In the genomic region with DNA sequence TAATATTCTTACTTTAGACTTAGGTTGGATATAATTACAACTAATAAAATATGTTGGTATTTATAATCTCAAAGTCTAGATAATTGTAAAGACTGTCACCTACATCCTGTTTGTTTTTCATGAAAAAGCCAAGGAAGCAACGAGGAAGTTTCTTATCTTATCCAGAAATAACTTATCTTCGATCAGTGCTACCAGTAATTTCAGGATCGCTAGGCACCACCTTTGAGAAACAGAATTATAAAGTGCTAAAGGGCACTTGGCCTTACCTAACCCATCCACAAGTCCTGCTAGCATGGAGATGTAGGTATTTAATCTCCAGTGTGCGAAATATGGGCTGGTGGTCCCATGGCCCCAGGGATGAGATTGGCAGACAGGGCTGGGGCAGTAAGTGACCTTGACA, we compare ENCODE assay signal across 9 mouse cellular contexts. TPM values are rescaled to one million over a fixed set of nuclear protein-coding genes. Genes with fewer than 3 reads are reported as not detected.
A peak's percentile ranks its signal among the peaks of the same experiment; 100 is the strongest.
DNase-seq lines count a peak whose midpoint lies in the region; ATAC-seq and TF ChIP-seq lines count a peak whose summit lies in the region.
"Had no signal": no experiment of that assay in that cellular context is flagged by ENCODE, and none has a peak within 500 bp of the region (broad histone marks: within the 10 kb centered on the region; RNA-seq: fewer than 3 reads in every experiment).

No protein-coding gene starts in this region.

- peak overlapping the region; percentile 92 for H3K9ac ChIP-seq in heart, embryonic 16.5 days (ENCODE audit: low read length)
- peak overlapping the region; percentile 70 for H3K9ac ChIP-seq in MEL (ENCODE audit: control insufficient read depth, low read depth, low read length, poor library complexity, severe bottlenecking)
- peak overlapping the region; percentile 80 for H3K9ac ChIP-seq in hindbrain, embryonic 12.5 days
- H3K9ac ChIP-seq in midbrain, embryonic 12.5 days (replicated peaks): peak overlapping the region; percentile 80

- no peaks in the 10 kb centered on the region for H3K36me3 ChIP-seq in heart, embryonic 16.5 days (ENCODE audit: control insufficient read depth, insufficient read depth)
- H3K36me3 ChIP-seq in MEL (ENCODE audit: control insufficient read depth in 1 of 2, insufficient read depth in 2 of 2, low read length in 2 of 2): peaks cover 0 to 5% of the 10 kb centered on the region in 2 experiments; a peak in 2 of 4 replicates
- no peaks in the 10 kb centered on the region for H3K36me3 ChIP-seq in hindbrain, embryonic 12.5 days
- H3K36me3 ChIP-seq in midbrain, embryonic 12.5 days: no peaks in the 10 kb centered on the region

- H3K79me2 ChIP-seq in MEL (ENCODE audit: control insufficient read depth, insufficient read depth, low read length, poor library complexity): no peaks in the 10 kb centered on the region

- peak overlapping the region; percentile 84 for H3K4me3 ChIP-seq in heart, embryonic 16.5 days (ENCODE audit: low read length)
- H3K4me3 ChIP-seq in MEL (ENCODE audit: control insufficient read depth in 1 of 2, insufficient read depth in 1 of 2, low read depth in 2 of 2, low read length in 2 of 2): peak overlapping the region; percentile 70 to 100
- peak overlapping the region; percentile 68 for H3K4me3 ChIP-seq in hindbrain, embryonic 12.5 days
- H3K4me3 ChIP-seq in midbrain, embryonic 12.5 days: peak overlapping the region; percentile 59

- peaks cover 13% of the 10 kb centered on the region for H3K4me1 ChIP-seq in heart, embryonic 16.5 days (ENCODE audit: control insufficient read depth, insufficient read depth, low read length)
- H3K4me1 ChIP-seq in MEL (ENCODE audit: control insufficient read depth in 1 of 2, insufficient read depth in 2 of 2, low read length in 2 of 2): peaks cover 9 to 11% of the 10 kb centered on the region in 2 experiments; a peak in 3 of 4 replicates
- H3K4me1 ChIP-seq in hindbrain, embryonic 12.5 days: peaks cover 12% of the 10 kb centered on the region
- H3K4me1 ChIP-seq in midbrain, embryonic 12.5 days: peaks cover 16% of the 10 kb centered on the region; the same call in 1 of the 2 replicates

- H3K9me3 ChIP-seq in heart, embryonic 16.5 days (replicated peaks; ENCODE audit: control insufficient read depth, low read length): no peaks in the 10 kb centered on the region
- H3K9me3 ChIP-seq in MEL (replicated peaks; ENCODE audit: insufficient read depth, low read length): no peaks in the 10 kb centered on the region
- H3K9me3 ChIP-seq in hindbrain, embryonic 12.5 days (replicated peaks): no peaks in the 10 kb centered on the region
- H3K9me3 ChIP-seq in midbrain, embryonic 12.5 days: no peaks in the 10 kb centered on the region

- 27% methylated on average over 4 of the region's 4 CpGs for WGBS in heart, embryonic 16.5 days
- 48% methylated on average over 4 of the region's 4 CpGs for WGBS in hindbrain, embryonic 12.5 days
- 51% methylated on average over 4 of the region's 4 CpGs for WGBS in midbrain, embryonic 12.5 days

- H3K4me2 ChIP-seq in heart, embryonic 16.5 days (ENCODE audit: low read depth, low read length): peak overlapping the region; percentile 88
- peak overlapping the region; percentile 82 for H3K4me2 ChIP-seq in hindbrain, embryonic 12.5 days (replicated peaks)
- peak overlapping the region; percentile 64 for H3K4me2 ChIP-seq in midbrain, embryonic 12.5 days (replicated peaks)

- intact Hi-C loops in heart, postnatal 25 days (cut with DNase I): loop anchor here (5.0 kb wide), 2 partner anchors 126 to 324 kb away; a partner anchor contains a TSS

- H3K27me3 ChIP-seq in heart, embryonic 16.5 days (ENCODE audit: control insufficient read depth, insufficient read depth, low read length): no peaks in the 10 kb centered on the region
- no peaks in the 10 kb centered on the region for H3K27me3 ChIP-seq in MEL (ENCODE audit: control insufficient read depth in 1 of 2, insufficient read depth in 2 of 2, low read length in 2 of 2)
- no peaks in the 10 kb centered on the region for H3K27me3 ChIP-seq in hindbrain, embryonic 12.5 days
- no peaks in the 10 kb centered on the region for H3K27me3 ChIP-seq in midbrain, embryonic 12.5 days

- TF ChIP-seq EP300 in MEL (IDR thresholded peaks at IDR 0.05; ENCODE audit: low read depth in 1 of 2, low read length in 2 of 2): no peak

- no peak for TF ChIP-seq POLR2A in MEL (IDR thresholded peaks at IDR 0.05; ENCODE audit: control insufficient read depth in 1 of 2, insufficient read depth in 1 of 2, low read depth in 1 of 2, low read length in 2 of 2, poor library complexity in 1 of 2)

- ATAC-seq in heart, embryonic 16.5 days (replicated peaks; ENCODE audit: extremely low read depth, insufficient read depth, low FRiP score): no peak
- ATAC-seq in hindbrain, embryonic 12.5 days (ENCODE audit: low FRiP score): no peak
- ATAC-seq in midbrain, embryonic 12.5 days (ENCODE audit: low FRiP score, low read depth): no peak

- TF ChIP-seq RAD21 in MEL (IDR thresholded peaks at IDR 0.05; ENCODE audit: low read depth, low read length): no peak

- no peak overlapping the region; the same call in 1 of the 2 replicates for H3K27ac ChIP-seq in heart, embryonic 16.5 days (ENCODE audit: low read length)
- no peak overlapping the region for H3K27ac ChIP-seq in MEL (ENCODE audit: control insufficient read depth, low read depth, low read length)
- peak overlapping the region; percentile 78 for H3K27ac ChIP-seq in hindbrain, embryonic 12.5 days
- no peak overlapping the region for H3K27ac ChIP-seq in midbrain, embryonic 12.5 days (replicated peaks)

- TF ChIP-seq CTCF in MEL (IDR thresholded peaks at IDR 0.05 in 2 of 3, conservative IDR thresholded peaks at IDR 0.05 in 1 of 3; ENCODE audit: control insufficient read depth in 1 of 3, insufficient read depth in 1 of 3, low read depth in 2 of 3, low read length in 3 of 3, poor library complexity in 1 of 3, severe bottlenecking in 1 of 3): no peak

- DNase-seq in heart, postnatal 25 days (ENCODE audit: low spot score): no peak
- no peak for DNase-seq in MEL (ENCODE audit: low read depth, low spot score)
- no peak for DNase-seq in spleen, postnatal 10 days (ENCODE audit: low spot score in 2 of 2)
- no peak for DNase-seq in adipocyte (ENCODE audit: low spot score)
- DNase-seq in cerebellum, postnatal 36 days: no peak

TF ChIP-seq in MEL, 35 proteins besides CTCF, POLR2A, EP300 and RAD21:
- TF ChIP-seq GATA1 (IDR thresholded peaks at IDR 0.05; ENCODE audit: low read depth, low read length) (peak; percentile 71), TCF12 (IDR thresholded peaks at IDR 0.05; ENCODE audit: low read depth, low read length) (no peak)

RNA-seq across cellular contexts. Expression of a gene that starts 1.0 kb away (rescaled TPM):
- polyA plus RNA-seq in heart, embryonic 16.5 days (2015; fragmentation: Nextera tagmentation; extraction: Ambion mirVana): 20.0 and 28.2 TPM in 2 replicates
- total RNA-seq in heart, postnatal 25 days (2021): 100 to 1,000 TPM; 304 to 315 TPM
- 9.6 and 11.6 TPM in 2 replicates for total RNA-seq in MEL (2012; rRNA removed)
- 10 to 100 TPM in 1 of 2 experiments, not detected in 1; 19.0 TPM for polyA plus RNA-seq in MEL (2012; ENCODE audit: insufficient read depth in 1 of 2, insufficient read length in 2 of 2, low read depth in 1 of 2, low replicate concordance in 2 of 2, missing spikeins in 1 of 2)
- polyA plus RNA-seq in hindbrain, embryonic 12.5 days (2016; fragmentation: Nextera tagmentation; extraction: Ambion mirVana): 23.7 and 25.0 TPM in 2 replicates
- 15.5 and 16.4 TPM in 2 replicates for polyA plus RNA-seq in midbrain, embryonic 12.5 days (2016; fragmentation: Nextera tagmentation; extraction: Ambion mirVana)

RNA-seq across cellular contexts. Expression of a gene that starts 43.5 kb away (rescaled TPM):
- polyA plus RNA-seq in heart, embryonic 16.5 days (2015; fragmentation: Nextera tagmentation; extraction: Ambion mirVana): 0.22 TPM in 1 of 2 replicates, not detected in the other
- not detected for total RNA-seq in heart, postnatal 25 days (2021)
- total RNA-seq in MEL (2012; rRNA removed): not detected in 2 replicates
- not detected for polyA plus RNA-seq in MEL (2012; ENCODE audit: insufficient read depth in 1 of 2, insufficient read length in 2 of 2, low read depth in 1 of 2, low replicate concordance in 2 of 2, missing spikeins in 1 of 2)
- 0.46 TPM in 1 of 2 replicates, not detected in the other for polyA plus RNA-seq in hindbrain, embryonic 12.5 days (2016; fragmentation: Nextera tagmentation; extraction: Ambion mirVana)
- 0.25 TPM in 1 of 2 replicates, not detected in the other for polyA plus RNA-seq in midbrain, embryonic 12.5 days (2016; fragmentation: Nextera tagmentation; extraction: Ambion mirVana)
- polyA plus RNA-seq: large intestine, adult 2 months had no signal
